9 mouse cellular contexts compared by ENCODE assay signal in genomic region chr2:25095109-25095850, GRCm38 (mm10). TPM values are rescaled to one million over a fixed set of nuclear protein-coding genes. Genes with fewer than 3 reads are reported as not detected.
A peak's percentile ranks its signal among the peaks of the same experiment; 100 is the strongest.
DNase-seq lines count a peak whose midpoint lies in the region; ATAC-seq and TF ChIP-seq lines count a peak whose summit lies in the region.
"Had no signal": no experiment of that assay in that cellular context is flagged by ENCODE, and none has a peak within 500 bp of the region (broad histone marks: within the 10 kb centered on the region; RNA-seq: fewer than 3 reads in every experiment).

Noxa1 (minus strand) TSS chr2:25095149.

- H3K9ac ChIP-seq in heart, embryonic 14.5 days (ENCODE audit: low read length), result no peak within 1 kb of the TSS
- no peak within 1 kb of the TSS for H3K9ac ChIP-seq in heart, adult 2 months (ENCODE audit: low read depth, low read length)
- H3K9ac ChIP-seq in MEL (ENCODE audit: control insufficient read depth, low read depth, low read length, poor library complexity, severe bottlenecking), result no peak within 1 kb of the TSS
- no peak within 1 kb of the TSS for H3K9ac ChIP-seq in forebrain, embryonic 13.5 days

- TF ChIP-seq EP300 in heart, adult 2 months (IDR thresholded peaks at IDR 0.05; ENCODE audit: insufficient read depth, low read depth, low read length), result no peak
- no peak for TF ChIP-seq EP300 in MEL (IDR thresholded peaks at IDR 0.05; ENCODE audit: low read depth in 1 of 2, low read length in 2 of 2)

- ATAC-seq in heart, embryonic 14.5 days (ENCODE audit: insufficient number of reproducible peaks, insufficient read depth, low FRiP score, low read depth), result no peak
- peak; percentile 72 for ATAC-seq in megakaryocyte progenitor cell, adult 5-6 weeks (replicated peaks; ENCODE audit: poor library complexity)
- ATAC-seq in forebrain, embryonic 13.5 days, result no peak

- peaks cover 0 to 2% of the 10 kb centered on the region in 2 experiments; a peak in 1 of 4 replicates for H3K4me1 ChIP-seq in heart, embryonic 14.5 days (ENCODE audit: control insufficient read depth in 2 of 2, insufficient read depth in 2 of 2, low read length in 2 of 2)
- no peaks in the 10 kb centered on the region for H3K4me1 ChIP-seq in heart, adult 2 months (ENCODE audit: control insufficient read depth, insufficient read depth, low read length)
- H3K4me1 ChIP-seq in MEL (ENCODE audit: control insufficient read depth in 1 of 2, insufficient read depth in 2 of 2, low read length in 2 of 2), result peaks cover 17 to 25% of the 10 kb centered on the region in 2 experiments; a peak in 3 of 4 replicates
- H3K4me1 ChIP-seq in forebrain, embryonic 13.5 days, result peaks cover 15% of the 10 kb centered on the region

- no peak for DNase-seq in heart, adult 2 months
- DNase-seq in MEL (ENCODE audit: low read depth, low spot score), result peak; percentile 41
- peak; percentile 42 for DNase-seq in induced T-regulatory cell, adult 2 months (ENCODE audit: low read depth)
- no peak for DNase-seq in cerebellum, adult 18-20 months
- no peak for DNase-seq in ovary, adult 18-20 months (ENCODE audit: low spot score)

- WGBS in heart, embryonic 14.5 days, result 42% methylated on average over 28 of the region's 28 CpGs
- WGBS in heart, adult 2 months, result 55% methylated on average over 28 of the region's 28 CpGs
- 54% methylated on average over 28 of the region's 28 CpGs for WGBS in forebrain, embryonic 13.5 days

- no peaks in the 10 kb centered on the region for H3K9me3 ChIP-seq in heart, embryonic 14.5 days (ENCODE audit: control insufficient read depth, low read length)
- no peaks in the 10 kb centered on the region for H3K9me3 ChIP-seq in MEL (replicated peaks; ENCODE audit: insufficient read depth, low read length)
- no peaks in the 10 kb centered on the region for H3K9me3 ChIP-seq in forebrain, embryonic 13.5 days (replicated peaks)
- H3K9me3 ChIP-seq: G1E had no signal

- peaks cover 21% of the 10 kb centered on the region for H3K27me3 ChIP-seq in heart, embryonic 14.5 days (ENCODE audit: control insufficient read depth, insufficient read depth, low read length)
- no peaks in the 10 kb centered on the region for H3K27me3 ChIP-seq in heart, adult 2 months (ENCODE audit: control insufficient read depth, insufficient read depth, low read length)
- H3K27me3 ChIP-seq in MEL (ENCODE audit: control insufficient read depth in 1 of 2, insufficient read depth in 2 of 2, low read length in 2 of 2), result peaks cover 0 to 3% of the 10 kb centered on the region in 2 experiments; a peak in 2 of 4 replicates
- H3K27me3 ChIP-seq in forebrain, embryonic 13.5 days, result peaks cover 8% of the 10 kb centered on the region

- H3K79me2 ChIP-seq in heart, adult 2 months (replicated peaks; ENCODE audit: control insufficient read depth, insufficient read depth, low read length), result no peaks in the 10 kb centered on the region
- no peaks in the 10 kb centered on the region for H3K79me2 ChIP-seq in MEL (ENCODE audit: control insufficient read depth, insufficient read depth, low read length, poor library complexity)

- H3K4me3 ChIP-seq in heart, embryonic 14.5 days (ENCODE audit: control insufficient read depth in 1 of 2, insufficient read depth in 1 of 2, low read depth in 1 of 2, low read length in 2 of 2), result peak within 1 kb of the TSS in 1 of 2 experiments; percentile 11; a peak in 2 of 4 replicates
- no peak within 1 kb of the TSS for H3K4me3 ChIP-seq in heart, adult 2 months
- no peak within 1 kb of the TSS for H3K4me3 ChIP-seq in MEL (ENCODE audit: control insufficient read depth in 1 of 2, insufficient read depth in 1 of 2, low read depth in 2 of 2, low read length in 2 of 2)
- H3K4me3 ChIP-seq in forebrain, embryonic 13.5 days, result no peak within 1 kb of the TSS

- intact Hi-C loops in heart, adult 2 months (cut with DNase I), result loop anchor here (5.0 kb wide), 1 partner anchor 62 kb away; no protein-coding TSS in a partner anchor

- TF ChIP-seq POLR2A in heart, adult 2 months (IDR thresholded peaks at IDR 0.05; ENCODE audit: insufficient read depth, low read depth, low read length), result no peak
- no peak for TF ChIP-seq POLR2A in MEL (IDR thresholded peaks at IDR 0.05; ENCODE audit: control insufficient read depth in 1 of 2, insufficient read depth in 1 of 2, low read depth in 1 of 2, low read length in 2 of 2, poor library complexity in 1 of 2)

- TF ChIP-seq CTCF in heart, adult 2 months (IDR thresholded peaks at IDR 0.05), result no peak
- peak; percentile 9 to 44 (median 14); a peak in 3 of 6 replicates for TF ChIP-seq CTCF in MEL (IDR thresholded peaks at IDR 0.05 in 2 of 3, conservative IDR thresholded peaks at IDR 0.05 in 1 of 3; ENCODE audit: control insufficient read depth in 1 of 3, insufficient read depth in 1 of 3, low read depth in 2 of 3, low read length in 3 of 3, poor library complexity in 1 of 3, severe bottlenecking in 1 of 3)

- peak within 1 kb of the TSS; percentile 17 for H3K4me2 ChIP-seq in heart, embryonic 14.5 days (ENCODE audit: low read length)
- no peak within 1 kb of the TSS for H3K4me2 ChIP-seq in forebrain, embryonic 13.5 days

- H3K36me3 ChIP-seq in heart, embryonic 14.5 days (ENCODE audit: control insufficient read depth, insufficient read depth, low read length), result no peaks in the 10 kb centered on the region
- H3K36me3 ChIP-seq in heart, adult 2 months (ENCODE audit: control insufficient read depth, insufficient read depth, low read length), result no peaks in the 10 kb centered on the region
- H3K36me3 ChIP-seq in MEL (ENCODE audit: control insufficient read depth in 1 of 2, insufficient read depth in 2 of 2, low read length in 2 of 2), result peaks cover 0 to 25% of the 10 kb centered on the region in 2 experiments; a peak in 2 of 4 replicates
- H3K36me3 ChIP-seq in forebrain, embryonic 13.5 days (ENCODE audit: poor library complexity, severe bottlenecking), result no peaks in the 10 kb centered on the region
- H3K36me3 ChIP-seq: G1E had no signal

- H3K27ac ChIP-seq in heart, embryonic 14.5 days (replicated peaks in 1 of 2; ENCODE audit: control insufficient read depth in 1 of 2, insufficient read depth in 1 of 2, low read depth in 2 of 2, low read length in 2 of 2), result no peak within 1 kb of the TSS
- H3K27ac ChIP-seq in heart, adult 2 months, result no peak within 1 kb of the TSS
- no peak within 1 kb of the TSS for H3K27ac ChIP-seq in MEL (ENCODE audit: control insufficient read depth, low read depth, low read length)
- no peak within 1 kb of the TSS for H3K27ac ChIP-seq in forebrain, embryonic 13.5 days

- TF ChIP-seq RAD21 in MEL (IDR thresholded peaks at IDR 0.05; ENCODE audit: low read depth, low read length), result no peak

TF ChIP-seq in MEL, 35 proteins besides CTCF, POLR2A, EP300 and RAD21:
- no peak for TF ChIP-seq POLR2AphosphoS2 (IDR thresholded peaks at IDR 0.05; ENCODE audit: low read length)
- no peak for TF ChIP-seq NELFE (IDR thresholded peaks at IDR 0.05; ENCODE audit: low read depth, low read length)
- no peak for TF ChIP-seq POLR2AphosphoS5 (IDR thresholded peaks at IDR 0.05; ENCODE audit: borderline replicate concordance, low read depth, low read length)
- TF ChIP-seq ETS1 (IDR thresholded peaks at IDR 0.05; ENCODE audit: low read depth, low read length), result no peak
- no peak for TF ChIP-seq MYC (IDR thresholded peaks at IDR 0.05; ENCODE audit: low read depth, low read length)
- no peak for TF ChIP-seq MYB (IDR thresholded peaks at IDR 0.05; ENCODE audit: low read depth, low read length)
- TF ChIP-seq MAFK (IDR thresholded peaks at IDR 0.05; ENCODE audit: borderline replicate concordance, low read depth, low read length), result no peak
- no peak for TF ChIP-seq TCF12 (IDR thresholded peaks at IDR 0.05; ENCODE audit: low read depth, low read length)
- no peak for TF ChIP-seq USF2 (IDR thresholded peaks at IDR 0.05; ENCODE audit: borderline replicate concordance in 1 of 2, insufficient read depth in 1 of 2, low read depth in 1 of 2, low read length in 2 of 2)
- no peak for TF ChIP-seq ZC3H11A (IDR thresholded peaks at IDR 0.05; ENCODE audit: low read depth, low read length)
- no peak for TF ChIP-seq MAZ (IDR thresholded peaks at IDR 0.05; ENCODE audit: low read depth, low read length)
- TF ChIP-seq SIN3A (IDR thresholded peaks at IDR 0.05; ENCODE audit: low read length), result no peak
- TF ChIP-seq GATA1 (IDR thresholded peaks at IDR 0.05; ENCODE audit: low read depth, low read length), result no peak
- TF ChIP-seq TBP (IDR thresholded peaks at IDR 0.05; ENCODE audit: low read depth, low read length), result no peak
- TF ChIP-seq E2F4 (IDR thresholded peaks at IDR 0.05; ENCODE audit: borderline replicate concordance, low read depth, low read length), result no peak
- no peak for TF ChIP-seq USF1 (IDR thresholded peaks at IDR 0.05; ENCODE audit: low read depth, low read length)
- TF ChIP-seq MEF2A (IDR thresholded peaks at IDR 0.05; ENCODE audit: extremely low read depth, insufficient replicate concordance, low read depth, low read length, poor library complexity, severe bottlenecking), result no peak
- no peak for TF ChIP-seq GABPA (IDR thresholded peaks at IDR 0.05; ENCODE audit: low read depth, low read length)
- no peak for TF ChIP-seq UBTF (IDR thresholded peaks at IDR 0.05; ENCODE audit: borderline replicate concordance, insufficient read depth, low read depth, low read length)

RNA-seq across cellular contexts. Expression of gene Noxa1, which starts in this region (rescaled TPM):
- polyA plus RNA-seq in heart, embryonic 14.5 days (2014; fragmentation: Nextera tagmentation; extraction: Ambion mirVana), result not detected in 2 replicates
- not detected for total RNA-seq in heart, adult 2 months (2021)
- not detected in 2 replicates for polyA plus RNA-seq in heart, adult 2 months (2012; rRNA removed)
- total RNA-seq in MEL (2012; rRNA removed), result 0.08 TPM in 1 of 2 replicates, not detected in the other
- under 1 TPM in 1 of 2 experiments, not detected in 1; 0.10 TPM for polyA plus RNA-seq in MEL (2012; ENCODE audit: insufficient read depth in 1 of 2, insufficient read length in 2 of 2, low read depth in 1 of 2, low replicate concordance in 2 of 2, missing spikeins in 1 of 2)
- not detected in 2 replicates for total RNA-seq in megakaryocyte progenitor cell, adult 5-6 weeks (2015)
- not detected in 2 replicates for total RNA-seq in megakaryocyte progenitor cell, adult 5-6 weeks (2017)
- polyA plus RNA-seq in forebrain, embryonic 13.5 days (2015; fragmentation: Nextera tagmentation; extraction: Ambion mirVana), result not detected in 2 replicates

Comparison
In these comparisons a context has a peak if more than half of its experiments do, and no peak if none do; other contexts are left out.
1. Peak in DNase-seq in MEL; RNA of the gene not detected or under 1 TPM.
2. Peak in ATAC-seq in megakaryocyte progenitor cell, adult 5-6 weeks; RNA of the gene not detected or under 1 TPM.